Mouse (Mus musculus) bone marrow, adult 2 months (tissue): ENCODE results near the gene Capn12.

Experiments
- CTCF ChIP-seq: fragments of 200-500 bp; IDR thresholded peaks from 2 replicates; pipeline ENCODE4 v1.5.1; 2011; ENCODE audit warnings: low read length, control low read depth; ENCODE audit not compliant: control insufficient read depth, insufficient read depth
- POLR2A ChIP-seq: fragments of 200-500 bp; IDR thresholded peaks from 2 replicates; pipeline ENCODE4 v1.6.1; 2011; ENCODE audit warnings: low read depth, mild to moderate bottlenecking, control low read depth, low read length, borderline replicate concordance; ENCODE audit not compliant: control insufficient read depth

GRCm38 (mm10) chr7:28925317-28925716, 44.1 kb downstream of the Capn12 start:
- TF ChIP-seq CTCF (no peak), POLR2A (no peak)
